Mouse (Mus musculus): ENCODE data around the gene Timp4.
"Not testable (repeated sequence)": the region's sequence is repeated elsewhere in the genome, so short reads cannot be mapped to it uniquely, and the experiment has no call there.

Timp4 gene

DNA sequence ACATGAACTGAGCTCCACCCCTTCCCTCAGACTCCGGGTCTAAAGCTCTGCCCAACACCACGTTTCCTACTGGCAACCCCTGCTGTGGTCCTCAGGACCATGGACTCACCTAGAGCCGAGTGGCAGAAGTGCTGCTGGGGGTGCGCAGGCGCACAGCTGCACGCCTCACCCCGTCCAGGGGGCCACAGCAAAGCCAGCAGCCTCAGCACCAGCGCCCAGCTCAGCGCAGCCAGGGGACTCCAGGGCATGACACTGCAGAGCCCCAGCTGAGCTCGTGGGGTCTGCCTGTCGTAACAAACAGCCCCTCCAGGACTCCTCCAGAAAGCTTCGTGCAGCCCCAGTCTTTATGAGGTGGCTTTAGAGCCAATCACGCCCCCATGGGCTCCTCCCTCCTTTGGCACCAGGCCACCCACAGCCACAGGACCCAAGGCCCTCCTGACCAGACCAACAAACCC is 447 bp downstream of the Timp4 start:
- DNase-seq (ENCODE audit: low read depth, low spot score), result no peak

GRCm38 (mm10) chr6:115245500-115246058 is 6.4 kb downstream of the Timp4 start:
- no peak for DNase-seq (ENCODE audit: low read depth, low spot score)

- no peak for DNase-seq (ENCODE audit: low read depth, low spot score)
Measured at GRCm38 (mm10) chr6:115244222-115244621, 7.8 kb downstream of the Timp4 start.

GRCm38 (mm10) chr6:115241939-115242338 is 10.1 kb downstream of the Timp4 start:
- no peak for DNase-seq (ENCODE audit: low read depth, low spot score)

- no peak for DNase-seq (ENCODE audit: low read depth, low spot score)
Measured at GRCm38 (mm10) chr6:115241131-115241699, 10.8 kb downstream of the Timp4 start.

DNA sequence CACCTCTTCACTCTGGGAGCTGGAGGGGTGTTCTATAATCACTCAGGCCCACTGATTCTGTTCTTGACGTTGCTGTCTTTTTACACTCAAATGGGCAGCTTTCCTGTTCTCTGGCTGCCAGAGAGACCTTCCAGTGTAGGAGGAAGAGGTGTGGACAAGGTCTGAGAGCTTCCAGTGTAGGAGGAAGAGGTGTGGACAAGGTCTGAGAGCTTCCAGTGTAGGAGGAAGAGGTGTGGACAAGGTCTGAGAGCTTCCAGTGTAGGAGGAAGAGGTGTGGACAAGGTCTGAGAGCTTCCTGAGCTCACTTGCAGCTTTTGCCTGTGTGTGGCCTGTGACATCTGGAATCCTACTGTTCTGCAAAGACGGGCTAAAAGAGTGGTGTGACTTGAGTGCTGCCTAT is 11.6 kb downstream of the Timp4 start:
- not testable (repeated sequence) for DNase-seq (ENCODE audit: low read depth, low spot score)

DNA sequence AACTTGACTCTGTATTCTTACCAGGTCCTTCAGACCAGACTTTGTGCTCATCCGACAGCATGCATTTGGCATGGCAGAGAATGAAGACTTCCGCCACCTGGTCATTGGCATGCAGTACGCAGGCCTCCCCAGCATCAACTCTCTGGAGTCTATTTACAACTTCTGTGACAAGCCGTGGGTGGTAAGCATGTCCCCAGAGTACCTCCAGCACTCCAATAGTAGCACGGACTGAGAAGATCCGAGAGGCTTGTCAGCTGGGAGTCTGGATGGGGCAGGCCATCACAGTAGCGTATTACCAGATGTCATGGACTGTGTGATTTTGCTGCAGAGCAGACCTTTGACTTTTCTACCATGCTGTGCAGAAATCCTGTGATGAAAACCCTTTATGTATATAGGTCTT is 12.7 kb downstream of the Timp4 start:
- no peak for DNase-seq (ENCODE audit: low read depth, low spot score)

DNA sequence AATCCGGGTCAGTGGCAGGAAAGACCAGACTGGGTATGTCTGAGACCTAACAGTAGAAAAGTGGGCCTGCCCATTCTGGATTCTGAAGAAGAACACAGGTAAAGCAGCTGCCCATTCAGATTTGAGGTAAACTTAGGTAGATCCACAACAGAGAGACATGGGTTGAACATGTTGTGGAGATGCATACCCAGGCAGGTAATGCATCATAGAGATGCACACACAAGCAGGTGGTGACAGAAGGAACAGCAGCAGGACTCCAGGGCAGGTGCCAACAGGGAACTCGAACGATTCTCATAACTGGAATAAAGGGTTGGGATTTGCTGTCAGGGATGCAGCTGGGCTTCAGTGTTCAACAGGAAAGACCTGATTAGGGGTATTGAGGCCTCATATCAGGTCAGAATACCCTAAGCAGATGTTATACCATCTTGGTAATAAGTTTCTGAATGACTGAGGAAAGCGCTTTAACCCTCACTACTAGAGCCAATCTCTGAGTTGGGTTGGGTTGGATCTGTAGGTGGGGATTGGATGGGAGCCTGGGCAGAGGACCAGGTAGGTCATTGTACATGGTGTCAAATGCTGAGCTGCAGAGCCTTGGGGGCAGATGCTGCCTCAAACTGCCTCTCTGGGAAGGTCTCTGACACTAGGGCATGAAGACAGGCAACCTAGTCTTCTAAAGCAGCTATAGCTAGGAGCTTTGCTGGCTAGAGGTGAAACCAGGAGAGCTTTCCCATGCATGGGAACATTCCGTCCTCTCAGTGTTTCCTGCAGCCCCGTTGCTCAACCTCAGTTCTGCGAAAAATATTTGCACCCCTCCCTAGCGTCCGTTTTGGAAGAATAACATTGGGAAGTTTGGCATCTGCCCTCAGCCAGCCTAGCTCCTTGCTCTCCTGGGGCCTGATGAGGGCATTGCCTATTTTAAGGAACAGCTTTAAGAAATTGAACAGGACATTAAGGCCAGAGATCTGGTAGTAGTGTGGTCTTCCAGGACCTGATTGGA is 13.7 kb downstream of the Timp4 start:
- no peak for DNase-seq (ENCODE audit: low read depth, low spot score)

- no peak for DNase-seq (ENCODE audit: low read depth, low spot score)
Measured at GRCm38 (mm10) chr6:115232562-115232961, 19.4 kb downstream of the Timp4 start.

GRCm38 (mm10) chr6:115231836-115232235 is 20.2 kb downstream of the Timp4 start:
- DNase-seq (ENCODE audit: low read depth, low spot score), result no peak

GRCm38 (mm10) chr6:115230557-115230956 is 21.4 kb downstream of the Timp4 start:
- DNase-seq (ENCODE audit: low read depth, low spot score), result no peak

- peak; percentile 54 for DNase-seq (ENCODE audit: low read depth, low spot score)
Measured at GRCm38 (mm10) chr6:115227529-115227928, 24.5 kb downstream of the Timp4 start.

GRCm38 (mm10) chr6:115227043-115227442 is 25.0 kb downstream of the Timp4 start, which contains the start of gene Gm17482:
TSS of gene Gm17482 (plus strand) at chr6:115227343.
- no peak for DNase-seq (ENCODE audit: low read depth, low spot score)

DNA sequence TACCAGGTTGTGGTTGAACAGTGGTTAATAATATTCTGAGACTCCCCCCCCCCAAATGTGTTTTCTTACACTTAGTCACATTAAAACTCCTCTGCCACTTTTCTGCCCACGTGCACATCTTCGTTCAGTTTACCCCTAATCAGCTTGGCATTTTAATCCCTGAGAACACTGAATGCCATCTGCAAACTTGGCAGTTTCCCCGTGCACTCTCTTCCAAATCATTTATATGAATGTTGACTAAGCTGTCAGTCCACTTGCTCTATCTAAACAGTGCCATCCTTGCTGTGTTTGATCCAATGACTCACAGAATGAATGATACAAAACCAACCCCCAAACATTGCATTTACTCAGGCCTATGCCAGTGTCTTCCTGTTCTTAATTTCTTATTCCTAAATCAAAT is 26.5 kb downstream of the Timp4 start:
- DNase-seq (ENCODE audit: low read depth, low spot score), result no peak

GRCm38 (mm10) chr6:115221215-115221641 is 30.8 kb downstream of the Timp4 start:
- DNase-seq (ENCODE audit: low read depth, low spot score), result no peak

- no peak for DNase-seq (ENCODE audit: low read depth, low spot score)
Measured at GRCm38 (mm10) chr6:115213129-115213528, 38.9 kb downstream of the Timp4 start.

DNA sequence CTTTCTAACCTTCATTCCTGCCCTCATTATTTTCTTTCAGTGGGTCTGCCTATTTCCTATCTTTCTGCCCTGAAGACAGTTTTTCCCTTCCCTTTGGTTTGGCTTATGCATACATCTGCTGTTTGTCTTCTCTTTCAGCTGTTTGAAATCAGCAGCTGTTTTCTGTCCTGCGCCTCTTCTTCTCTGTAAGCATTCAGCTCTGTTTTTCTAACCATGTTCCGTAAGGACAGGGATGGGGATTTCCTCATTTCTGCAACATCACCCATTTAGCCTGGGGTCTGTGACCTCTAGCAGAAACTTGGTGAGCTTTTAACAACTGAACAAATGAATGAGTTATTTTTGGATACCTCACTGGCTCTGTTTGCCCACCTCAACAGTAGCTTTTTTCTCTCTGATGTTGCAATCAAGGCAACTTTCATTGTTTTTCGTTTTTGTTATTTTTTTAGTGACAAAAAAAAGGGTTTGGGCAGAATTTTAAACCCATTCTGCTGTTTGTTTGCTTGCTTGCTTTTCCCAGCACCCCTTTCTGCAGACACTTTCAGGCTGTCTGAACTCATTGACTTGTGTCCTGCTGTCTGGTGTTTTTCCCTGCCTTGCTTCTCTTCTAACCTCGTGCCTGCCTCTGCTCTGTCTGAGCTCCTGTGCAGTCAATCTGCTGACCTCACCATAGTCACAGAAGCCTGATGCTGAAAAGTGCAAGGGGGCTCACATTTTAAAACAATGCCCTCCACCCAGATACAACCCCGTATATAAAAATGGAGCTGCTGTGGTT is 39.7 kb downstream of the Timp4 start:
- no peak for DNase-seq (ENCODE audit: low read depth, low spot score)

GRCm38 (mm10) chr6:115210820-115211219 is 41.2 kb downstream of the Timp4 start:
- DNase-seq (ENCODE audit: low read depth, low spot score), result no peak

DNA sequence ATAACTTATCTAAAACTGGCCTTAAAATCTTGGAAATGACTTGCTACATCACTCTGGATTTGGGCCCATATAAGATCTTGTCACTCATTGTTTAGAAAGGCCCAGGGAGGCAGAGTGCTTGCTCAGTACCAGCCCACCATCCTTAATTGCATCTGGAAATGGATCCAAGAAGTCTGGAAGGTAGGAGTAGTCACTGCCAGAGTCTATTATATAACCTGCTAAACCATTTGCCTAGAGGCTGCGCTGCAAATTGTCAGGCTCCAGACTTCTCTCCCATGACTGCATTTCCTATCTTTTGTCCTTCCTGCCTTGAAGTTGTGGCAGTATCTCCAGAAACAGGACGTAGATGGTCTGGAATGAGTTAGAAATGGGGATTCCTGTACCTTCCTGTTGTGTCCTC is 41.8 kb downstream of the Timp4 start:
- DNase-seq (ENCODE audit: low read depth, low spot score), result no peak

DNA sequence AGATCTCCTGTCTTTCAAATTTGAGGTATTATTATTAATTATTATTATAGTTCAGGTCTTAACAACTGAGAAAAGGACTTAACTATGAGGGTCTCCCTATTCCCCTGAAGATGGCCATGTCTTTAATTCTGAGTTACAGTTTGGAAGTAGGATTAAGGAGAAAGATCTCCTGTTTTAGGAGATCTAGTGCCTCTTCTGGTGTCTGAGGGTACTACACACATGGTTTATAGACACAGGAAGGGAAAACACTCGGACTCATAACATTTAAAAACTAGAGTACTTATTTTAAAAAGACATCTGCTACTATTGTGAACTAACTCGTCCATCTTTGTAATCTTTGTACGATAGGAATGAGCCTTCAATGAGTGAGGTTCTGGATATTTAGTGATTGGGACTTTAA is 49.0 kb downstream of the Timp4 start:
- no peak for DNase-seq (ENCODE audit: low read depth, low spot score)

DNA sequence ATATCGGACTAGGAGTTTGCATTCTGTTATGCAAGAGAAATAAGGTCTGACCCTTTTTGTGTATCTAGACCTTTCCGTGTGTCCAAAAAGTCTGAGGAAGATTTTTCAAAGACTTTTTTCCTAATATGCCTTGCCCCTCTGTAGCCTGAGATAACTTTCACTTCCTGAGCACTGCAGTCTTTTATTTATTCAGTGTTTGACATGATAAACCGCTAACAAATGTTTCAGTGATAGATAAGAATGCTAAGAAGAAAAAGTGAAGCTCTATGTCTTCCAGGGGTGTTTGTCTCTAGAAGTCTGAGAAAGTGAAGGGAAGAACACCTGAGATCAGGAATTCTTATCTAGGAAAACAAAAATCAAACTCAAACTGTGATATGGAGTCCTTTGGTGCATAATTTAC is 51.3 kb downstream of the Timp4 start:
- DNase-seq (ENCODE audit: low read depth, low spot score), result no peak

Measured in WW6 (cell line).